Mouse (Mus musculus) cerebellum, adult 9-10 months (tissue): ENCODE data around the gene BC025920.
A peak's percentile ranks its signal among the peaks of the same experiment; 100 is the strongest.

ENCODE experiments used
- DNase-seq: peaks from one replicate; pipeline ENCODE4 v3.0.0; 2022

BC025920 gene

GRCm38 (mm10) chr10:81605974-81606751 lies at the start of gene BC025920:
Gene BC025920 (plus strand): TSS chr10:81606270.
- DNase-seq = peak; percentile 98

GRCm38 (mm10) chr10:81556282-81556681 lies 49.8 kb upstream of the BC025920 start:
- DNase-seq = no peak

GRCm38 (mm10) chr10:81557491-81557890 lies 48.6 kb upstream of the BC025920 start:
- DNase-seq = no peak

GRCm38 (mm10) chr10:81559163-81559626 lies 46.9 kb upstream of the BC025920 start, which contains the start of gene Aes:
Gene Aes (plus strand): TSS chr10:81559488.
- DNase-seq = peak; percentile 80

GRCm38 (mm10) chr10:81559627-81560539 lies 46.2 kb upstream of the BC025920 start:
- DNase-seq = peak; percentile 75

- DNase-seq = peak; percentile 61
These were observed 45.2 kb upstream of the BC025920 start for GRCm38 (mm10) chr10:81560719-81561459.

- DNase-seq = no peak
These were observed 43.7 kb upstream of the BC025920 start for GRCm38 (mm10) chr10:81562411-81562810.

GRCm38 (mm10) chr10:81563481-81563880 lies 42.6 kb upstream of the BC025920 start:
- DNase-seq = no peak

- no peak for DNase-seq
These were observed 41.9 kb upstream of the BC025920 start for GRCm38 (mm10) chr10:81564216-81564615.

GRCm38 (mm10) chr10:81564734-81565133 lies 41.3 kb upstream of the BC025920 start:
- DNase-seq = peak; percentile 85

- DNase-seq = peak; percentile 50
These were observed 40.5 kb upstream of the BC025920 start for GRCm38 (mm10) chr10:81565257-81566228.

- no peak for DNase-seq
These were observed 37.5 kb upstream of the BC025920 start for GRCm38 (mm10) chr10:81568381-81569191.

GRCm38 (mm10) chr10:81569507-81570237 lies 36.4 kb upstream of the BC025920 start:
- no peak for DNase-seq

- no peak for DNase-seq
These were observed 35.8 kb upstream of the BC025920 start for GRCm38 (mm10) chr10:81570238-81570800.

- peak; percentile 97 for DNase-seq
These were observed 35.1 kb upstream of the BC025920 start for GRCm38 (mm10) chr10:81570831-81571500.

- peak; percentile 100 for DNase-seq
These were observed 34.6 kb upstream of the BC025920 start for GRCm38 (mm10) chr10:81571501-81571876.

- peak; percentile 78 for DNase-seq
These were observed 33.9 kb upstream of the BC025920 start for GRCm38 (mm10) chr10:81572133-81572671.

- DNase-seq = peak; percentile 75
These were observed 33.1 kb upstream of the BC025920 start for GRCm38 (mm10) chr10:81572975-81573374.
